Mouse (Mus musculus): ENCODE results near the gene Rabep1.

Gene Rabep1

DNA sequence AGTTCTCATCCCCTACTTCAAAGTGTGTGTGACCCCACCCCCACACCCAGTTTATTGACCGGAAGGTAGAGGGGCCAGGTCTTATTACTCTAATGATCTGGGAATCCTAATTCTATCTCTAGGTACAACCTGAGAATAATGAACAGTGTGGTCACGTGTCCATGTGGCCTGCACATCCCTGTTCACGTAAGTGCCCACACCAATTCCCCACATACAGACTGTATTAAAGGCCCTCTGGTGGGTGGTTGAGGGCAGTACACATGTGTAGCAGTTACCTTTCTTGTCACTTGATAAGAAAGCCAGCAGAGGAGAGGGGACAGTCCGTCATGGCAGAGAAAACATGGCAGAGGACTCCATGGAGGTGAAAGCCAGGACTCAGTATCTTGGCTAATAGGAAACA lies 129.4 kb downstream of the Rabep1 start:
- no peak for DNase-seq (ENCODE audit: low spot score)

DNA sequence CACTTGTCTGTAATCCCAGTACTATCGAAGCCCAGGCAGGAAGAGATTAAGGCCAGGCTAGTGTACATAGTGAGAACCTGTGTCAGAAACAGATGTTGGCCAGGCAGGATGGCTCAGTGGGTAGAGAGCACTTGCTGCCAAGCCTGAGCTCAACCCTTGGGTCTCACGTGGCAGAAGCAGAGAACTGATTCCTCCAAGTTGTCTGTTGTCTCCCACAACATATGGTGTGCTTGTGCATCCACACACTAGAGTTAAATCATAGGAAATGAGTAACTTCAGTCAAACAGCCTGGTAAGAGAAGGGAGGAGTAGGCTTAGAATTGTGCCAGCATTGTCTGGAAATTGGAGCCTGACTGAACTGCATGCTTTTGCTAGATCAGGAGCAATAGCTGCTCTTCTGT lies 130.6 kb downstream of the Rabep1 start:
- DNase-seq (ENCODE audit: low spot score) = peak; percentile 31

GRCm38 (mm10) chr11:70977293-70977692 lies 132.7 kb downstream of the Rabep1 start:
- DNase-seq (ENCODE audit: low spot score) = no peak

DNA sequence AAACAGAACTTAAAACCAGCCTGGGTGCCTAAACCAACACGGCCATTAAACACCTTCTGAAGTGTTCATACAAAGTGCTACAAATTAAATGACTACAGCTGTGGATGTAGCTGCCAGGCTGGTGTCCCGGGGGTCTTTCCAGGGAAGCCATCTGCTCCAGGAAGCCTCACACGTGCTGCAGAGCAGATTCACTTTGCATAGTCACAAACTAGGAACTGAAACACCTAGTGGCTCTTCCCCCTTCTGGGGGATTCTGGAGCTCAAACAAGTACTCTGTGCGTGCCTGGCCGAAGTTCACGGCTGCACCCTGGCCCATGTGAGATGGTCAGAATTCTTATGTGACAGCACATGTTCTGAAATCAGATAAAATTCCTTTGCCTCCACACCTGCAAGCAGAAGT lies 135.7 kb downstream of the Rabep1 start:
- DNase-seq (ENCODE audit: low spot score) = no peak

DNA sequence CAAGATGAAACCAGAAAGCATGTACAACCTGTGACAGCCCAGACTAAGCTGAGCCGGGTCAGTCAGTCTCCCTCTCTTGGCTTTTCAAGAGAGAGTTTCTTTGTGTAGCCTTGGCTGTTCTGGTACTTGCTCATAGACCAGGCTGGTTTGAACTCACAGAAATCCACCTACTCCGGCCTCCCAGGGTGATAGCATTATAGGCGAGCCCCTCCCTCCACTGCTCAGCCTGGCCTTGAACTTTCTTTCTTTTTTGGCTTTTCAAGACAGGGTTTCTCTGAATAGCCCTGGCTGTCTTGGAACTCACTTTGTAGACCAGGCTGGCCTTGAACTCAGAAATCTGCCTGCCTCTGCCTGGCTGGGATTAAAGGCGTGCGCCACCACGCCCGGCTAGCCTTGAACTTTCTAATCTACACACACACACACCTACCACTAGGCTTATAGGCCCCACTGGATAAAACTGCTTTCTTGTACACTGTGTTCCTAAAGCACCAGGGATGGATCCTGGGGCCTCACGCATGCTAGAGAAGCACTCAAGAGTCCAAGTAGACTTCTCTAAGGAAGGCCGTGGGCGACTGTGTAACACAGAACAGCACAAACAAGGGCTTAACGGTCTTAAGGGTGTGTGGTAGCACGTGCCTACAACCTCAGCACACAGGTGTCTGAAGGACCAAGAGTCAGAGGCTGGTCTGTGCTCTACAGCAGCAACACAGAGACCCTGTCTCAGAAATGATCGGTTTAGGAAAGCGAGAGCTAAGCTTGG lies 136.4 kb downstream of the Rabep1 start:
- DNase-seq (ENCODE audit: low spot score) = no peak

- DNase-seq (ENCODE audit: low spot score) = no peak
Observed at GRCm38 (mm10) chr11:70982030-70982429, 137.5 kb downstream of the Rabep1 start.

- peak; percentile 82 for DNase-seq (ENCODE audit: low spot score)
Observed at GRCm38 (mm10) chr11:70982557-70983228, 138.1 kb downstream of the Rabep1 start, which contains the start of gene C1qbp. Gene C1qbp, minus strand, starts transcription at chr11:70983026.

Measured in layer of hippocampus, adult 9-10 months (tissue).